Mouse (Mus musculus) midbrain, embryonic 13.5 days (tissue): ENCODE data around the gene Zfp184. TPM values are rescaled to one million over a fixed set of nuclear protein-coding genes. Genes with fewer than 3 reads are reported as not detected.

ENCODE experiments used
- ATAC-seq: fragments of 200-750 bp; cut with Nextera tagmentation; 2 replicates; pipeline ENCODE4 v1.8.0; 2017; ENCODE audit warnings: mild to moderate bottlenecking, moderate TSS enrichment, moderate library complexity
- H3K27ac ChIP-seq: fragments of 300-500 bp; sonication (generic); 2 replicates; pipeline ENCODE4 v1.5.1; 2015; ENCODE audit warnings: inconsistent platforms, mild to moderate bottlenecking, moderate library complexity
- H3K27me3 ChIP-seq: fragments of 300-500 bp; sonication (generic); 2 replicates; pipeline ENCODE4 v1.6.1; 2015; ENCODE audit warnings: mild to moderate bottlenecking, inconsistent platforms
- H3K36me3 ChIP-seq: fragments of 300-500 bp; sonication (generic); 2 replicates; pipeline ENCODE4 v1.6.1; 2015; ENCODE audit warnings: mild to moderate bottlenecking, inconsistent platforms
- H3K4me1 ChIP-seq: fragments of 300-500 bp; sonication (generic); replicated peaks from 2 replicates; pipeline ENCODE4 v1.6.1; 2015; ENCODE audit warnings: inconsistent platforms
- H3K4me2 ChIP-seq: fragments of 300-500 bp; sonication (generic); replicated peaks from 2 replicates; pipeline ENCODE4 v1.6.1; 2015; ENCODE audit warnings: moderate library complexity, mild to moderate bottlenecking, inconsistent platforms
- H3K4me3 ChIP-seq: fragments of 300-500 bp; sonication (generic); replicated peaks from 2 replicates; pipeline ENCODE4 v1.5.1; 2015; ENCODE audit warnings: mild to moderate bottlenecking, inconsistent platforms
- H3K9ac ChIP-seq: fragments of 300-500 bp; sonication (generic); replicated peaks from 2 replicates; pipeline ENCODE4 v1.6.1; 2015; ENCODE audit warnings: mild to moderate bottlenecking, inconsistent platforms
- H3K9me3 ChIP-seq: fragments of 300-500 bp; sonication (generic); 2 replicates; pipeline ENCODE4 v1.6.1; 2016; ENCODE audit warnings: mild to moderate bottlenecking, inconsistent platforms
- WGBS: fragments of 180-500 bp; shearing (Covaris S2); methylation state at CpG from one replicate; pipeline ENCODE4 v1.1.7; 2015; 5-methylcytosine and 5-hydroxymethylcytosine counted together
- polyA plus RNA-seq: library from polyadenylated mRNA; unstranded; fragments of >200 nt; fragmentation: Nextera tagmentation; extraction: Ambion mirVana; gene quantifications from 2 replicates; pipeline ENCODE4 v1.2.1, GENCODE M21; 2015

The Zfp184 gene
- polyA plus RNA-seq, 1 experiment from 2014 or later: 20.5 TPM

- no peaks in the 10 kb centered on the region for H3K9me3 ChIP-seq
- H3K9ac ChIP-seq: no peak overlapping the region
- no peaks in the 10 kb centered on the region for H3K36me3 ChIP-seq
- H3K4me1 ChIP-seq: no peaks in the 10 kb centered on the region
- H3K4me3 ChIP-seq: no peak overlapping the region
- H3K27ac ChIP-seq: no peak overlapping the region
- 10% methylated on average over 10 of the region's 10 CpGs for WGBS
- peaks cover 25% of the 10 kb centered on the region for H3K27me3 ChIP-seq
- H3K4me2 ChIP-seq: no peak overlapping the region
- ATAC-seq: no peak
These were observed 13.9 kb upstream of the Zfp184 start for GRCm38 (mm10) chr13:21930981-21931380.

GRCm38 (mm10) chr13:21931740-21932139 is 13.2 kb upstream of the Zfp184 start:
- no peaks in the 10 kb centered on the region for H3K9me3 ChIP-seq

GRCm38 (mm10) chr13:21933626-21934548 is 11.0 kb upstream of the Zfp184 start:
- no peaks in the 10 kb centered on the region for H3K36me3 ChIP-seq
- H3K4me3 ChIP-seq: no peak overlapping the region
- peak overlapping the region; percentile 23; the same call in 1 of the 2 replicates for H3K4me2 ChIP-seq
- no peaks in the 10 kb centered on the region for H3K9me3 ChIP-seq
- H3K27me3 ChIP-seq: peaks cover 43% of the 10 kb centered on the region
- no peaks in the 10 kb centered on the region for H3K4me1 ChIP-seq
- H3K27ac ChIP-seq: no peak overlapping the region
- no peak for ATAC-seq
- 5% methylated on average over 28 of the region's 28 CpGs for WGBS
- H3K9ac ChIP-seq: no peak overlapping the region

More at GRCm38 (mm10) chr13:21931740-21932139, 13.2 kb upstream of the Zfp184 start:
- WGBS: 54% methylated on average over 6 of the region's 6 CpGs
- Histone ChIP-seq H3K4me3 (no peak overlapping the region), H3K4me2 (no peak overlapping the region), H3K4me1 (no peaks in the 10 kb centered on the region), H3K9ac (no peak overlapping the region), H3K36me3 (no peaks in the 10 kb centered on the region), H3K27ac (no peak overlapping the region), H3K27me3 (peaks cover 29% of the 10 kb centered on the region)
- ATAC-seq: no peak

DNA sequence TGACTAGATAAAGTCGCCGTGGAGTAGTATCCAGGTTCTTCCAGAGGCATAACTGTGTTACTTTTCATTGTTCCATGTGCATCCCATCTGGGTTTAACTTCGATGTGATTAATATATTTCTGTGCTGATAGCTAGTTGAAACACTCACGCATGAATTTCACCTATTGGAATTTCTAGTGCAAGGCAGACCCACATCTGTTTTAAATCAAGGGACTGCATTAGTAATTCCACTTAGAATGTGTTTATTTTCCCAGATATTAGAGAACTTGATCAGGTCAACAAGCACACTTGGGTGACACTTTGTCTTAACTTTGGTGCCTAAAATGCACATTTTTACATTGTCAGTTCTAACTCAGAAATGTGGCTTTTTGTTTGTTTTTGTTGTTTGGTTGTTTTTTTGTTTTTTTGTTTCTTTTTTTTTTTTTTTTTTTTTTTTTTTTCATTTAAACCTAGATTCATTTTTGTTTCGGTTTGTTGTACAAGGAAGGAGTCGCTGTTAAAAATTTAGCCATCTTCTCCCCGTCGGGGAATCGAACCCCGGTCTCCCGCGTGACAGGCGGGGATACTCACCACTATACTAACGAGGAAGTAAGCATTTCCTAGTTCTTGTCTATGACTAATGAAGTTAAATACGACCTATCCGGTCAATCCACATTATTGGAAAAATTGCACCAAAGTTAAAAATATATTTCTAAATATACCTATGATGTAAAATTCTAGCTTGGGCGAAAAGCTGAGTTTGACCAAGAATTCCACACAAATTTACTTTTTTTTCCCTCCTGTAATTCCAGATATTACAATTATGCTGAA is 9.7 kb upstream of the Zfp184 start:
- Histone ChIP-seq H3K9ac (no peak overlapping the region), H3K36me3 (no peaks in the 10 kb centered on the region), H3K4me3 (no peak overlapping the region), H3K9me3 (no peaks in the 10 kb centered on the region), H3K27ac (no peak overlapping the region), H3K27me3 (peaks cover 38% of the 10 kb centered on the region), H3K4me1 (no peaks in the 10 kb centered on the region), H3K4me2 (no peak overlapping the region)
- 11% methylated on average over 17 of the region's 17 CpGs for WGBS
- no peak for ATAC-seq

GRCm38 (mm10) chr13:21935833-21936232 is 9.1 kb upstream of the Zfp184 start:
- Histone ChIP-seq H3K4me1 (no peaks in the 10 kb centered on the region), H3K9ac (no peak overlapping the region), H3K4me3 (no peak overlapping the region), H3K4me2 (peak overlapping the region; percentile 24; the same call in 1 of the 2 replicates), H3K36me3 (no peaks in the 10 kb centered on the region), H3K27ac (no peak overlapping the region), H3K27me3 (peaks cover 36% of the 10 kb centered on the region), H3K9me3 (no peaks in the 10 kb centered on the region)
- 2% methylated on average over 7 of the region's 7 CpGs for WGBS
- no peak for ATAC-seq

GRCm38 (mm10) chr13:21936968-21937367 is 7.9 kb upstream of the Zfp184 start:
- H3K27ac ChIP-seq: no peak overlapping the region
- H3K4me2 ChIP-seq: peak overlapping the region; percentile 27
- H3K4me3 ChIP-seq: no peak overlapping the region
- H3K27me3 ChIP-seq: peaks cover 31% of the 10 kb centered on the region
- no peaks in the 10 kb centered on the region for H3K4me1 ChIP-seq
- no peak overlapping the region for H3K9ac ChIP-seq
- no peak for ATAC-seq
- no peaks in the 10 kb centered on the region for H3K9me3 ChIP-seq
- H3K36me3 ChIP-seq: no peaks in the 10 kb centered on the region
- WGBS: under 1% methylated on average over 17 of the region's 17 CpGs

DNA sequence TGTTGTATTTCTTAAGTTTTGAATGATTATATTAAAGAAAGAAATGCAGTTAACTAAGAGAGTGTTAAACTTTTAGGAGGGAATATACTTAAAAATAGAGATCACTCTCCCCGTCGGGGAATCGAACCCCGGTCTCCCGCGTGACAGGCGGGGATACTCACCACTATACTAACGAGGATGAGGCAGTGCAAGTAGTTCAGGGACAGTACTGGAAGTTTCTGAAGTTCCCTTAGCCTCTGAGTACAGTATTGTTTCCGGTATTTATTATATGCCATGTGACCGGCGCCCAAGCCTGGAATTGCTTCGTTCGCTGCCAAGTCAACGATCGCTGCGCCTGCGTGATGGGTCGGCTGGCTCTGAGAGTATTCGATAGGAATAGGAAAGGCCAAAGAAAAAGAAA is 4.7 kb upstream of the Zfp184 start:
- Histone ChIP-seq H3K4me1 (no peaks in the 10 kb centered on the region), H3K27me3 (peaks cover 24% of the 10 kb centered on the region), H3K9ac (peak overlapping the region; percentile 7; the same call in 1 of the 2 replicates), H3K4me2 (peak overlapping the region; percentile 56), H3K9me3 (no peaks in the 10 kb centered on the region), H3K4me3 (peak overlapping the region; percentile 49), H3K36me3 (no peaks in the 10 kb centered on the region), H3K27ac (no peak overlapping the region)
- under 1% methylated on average over 19 of the region's 19 CpGs for WGBS
- ATAC-seq: peak; percentile 61

- ATAC-seq: no peak
- Histone ChIP-seq H3K9me3 (no peaks in the 10 kb centered on the region), H3K9ac (peak overlapping the region; percentile 42), H3K27me3 (peaks cover 24% of the 10 kb centered on the region), H3K4me2 (peak overlapping the region; percentile 56), H3K4me3 (peak overlapping the region; percentile 49), H3K36me3 (no peaks in the 10 kb centered on the region), H3K27ac (no peak overlapping the region), H3K4me1 (peaks cover 3% of the 10 kb centered on the region)
- WGBS: under 1% methylated on average over 16 of the region's 16 CpGs
These were observed 4.0 kb upstream of the Zfp184 start for GRCm38 (mm10) chr13:21940811-21941321.

DNA sequence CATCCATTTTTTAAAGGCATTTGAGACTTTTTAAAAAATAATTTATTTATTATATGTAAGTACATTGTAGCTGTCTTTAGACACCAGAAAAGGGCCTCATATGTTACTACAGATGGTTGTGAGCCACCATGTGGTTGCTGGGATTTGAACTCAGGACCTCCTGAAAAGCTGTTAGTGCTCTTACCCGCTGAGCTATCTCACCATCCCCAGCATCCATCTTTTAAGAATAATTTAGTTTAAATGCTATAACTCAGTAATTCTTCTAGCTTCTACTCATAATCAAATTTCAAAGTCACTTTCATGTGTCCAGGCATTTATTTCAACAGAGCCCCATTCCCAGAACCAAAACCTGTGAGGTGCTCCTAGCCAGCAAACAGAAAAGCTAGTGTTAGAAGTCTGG is 1.2 kb upstream of the Zfp184 start:
- Histone ChIP-seq H3K27ac (no peak overlapping the region), H3K4me2 (no peak overlapping the region), H3K9ac (no peak overlapping the region), H3K4me1 (peaks cover 18% of the 10 kb centered on the region), H3K27me3 (peaks cover 6% of the 10 kb centered on the region; the same call in 1 of the 2 replicates), H3K36me3 (peaks cover 1% of the 10 kb centered on the region), H3K4me3 (no peak overlapping the region), H3K9me3 (no peaks in the 10 kb centered on the region)
- WGBS: 72% methylated on average over 1 of the region's 1 CpGs
- no peak for ATAC-seq

- H3K36me3 ChIP-seq: peaks cover 10% of the 10 kb centered on the region
- peak overlapping the region; percentile 71 for H3K4me3 ChIP-seq
- no peaks in the 10 kb centered on the region for H3K27me3 ChIP-seq
- H3K27ac ChIP-seq: peak overlapping the region; percentile 67; the same call in 1 of the 2 replicates
- peak overlapping the region; percentile 61 for H3K4me2 ChIP-seq
- ATAC-seq: peak; percentile 84
- peak overlapping the region; percentile 78 for H3K9ac ChIP-seq
- no peaks in the 10 kb centered on the region for H3K9me3 ChIP-seq
- 3% methylated on average over 7 of the region's 7 CpGs for WGBS
- H3K4me1 ChIP-seq: peaks cover 18% of the 10 kb centered on the region
These were observed 335 bp upstream of the Zfp184 start for GRCm38 (mm10) chr13:21944592-21944925.

GRCm38 (mm10) chr13:21969269-21969668 is 24.4 kb downstream of the Zfp184 start:
- Histone ChIP-seq H3K4me2 (no peak overlapping the region), H3K27me3 (no peaks in the 10 kb centered on the region), H3K36me3 (peaks cover 5% of the 10 kb centered on the region), H3K27ac (no peak overlapping the region), H3K4me3 (no peak overlapping the region), H3K9ac (no peak overlapping the region), H3K9me3 (no peaks in the 10 kb centered on the region), H3K4me1 (no peaks in the 10 kb centered on the region)
- ATAC-seq: no peak
- 38% methylated on average over 1 of the region's 1 CpGs for WGBS

DNA sequence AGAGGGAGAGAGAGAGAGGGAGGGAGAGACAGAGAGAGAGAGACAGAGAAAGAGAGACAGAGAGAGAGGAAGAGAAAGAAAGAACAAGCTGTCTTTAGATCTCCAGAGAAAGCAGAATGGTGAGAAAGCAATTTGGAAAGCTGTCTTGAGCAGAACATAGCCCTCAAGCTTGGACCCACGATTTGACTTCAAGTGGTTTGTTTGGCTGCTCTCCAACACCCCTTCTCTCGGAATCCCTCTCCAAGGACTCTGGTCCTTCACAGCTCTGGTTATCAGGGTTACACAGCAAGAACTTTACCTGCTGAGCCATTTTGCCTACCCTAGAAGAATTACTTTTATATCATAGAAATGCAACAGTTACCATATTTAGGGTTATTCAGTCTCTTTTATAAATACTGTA is 24.9 kb downstream of the Zfp184 start:
- ATAC-seq: no peak
- H3K9ac ChIP-seq: no peak overlapping the region
- WGBS: 69% methylated on average over 2 of the region's 2 CpGs

More for the DNA sequence above, 24.9 kb downstream of the Zfp184 start:
- H3K27ac ChIP-seq: no peak overlapping the region
- H3K27me3 ChIP-seq: no peaks in the 10 kb centered on the region
- H3K4me2 ChIP-seq: no peak overlapping the region
- H3K4me3 ChIP-seq: no peak overlapping the region
- no peaks in the 10 kb centered on the region for H3K9me3 ChIP-seq
- no peaks in the 10 kb centered on the region for H3K4me1 ChIP-seq
- no peaks in the 10 kb centered on the region; the same call in 1 of the 2 replicates for H3K36me3 ChIP-seq
